Comparison of ENCODE assay signal across 8 mouse cellular contexts in genomic region chr14:75721977-75722563, GRCm38 (mm10). TPM values are rescaled to one million over a fixed set of nuclear protein-coding genes. Genes with fewer than 3 reads are reported as not detected.
DNase-seq lines count a peak whose midpoint lies in the region; ATAC-seq lines count a peak whose summit lies in the region.

No protein-coding gene starts in this region.

- H3K4me1 ChIP-seq in intestine, embryonic 15.5 days (replicated peaks): no peaks in the 10 kb centered on the region
- H3K4me1 ChIP-seq in intestine, embryonic 16.5 days (ENCODE audit: control insufficient read depth, insufficient read depth, low read length): no peaks in the 10 kb centered on the region
- H3K4me1 ChIP-seq in embryonic facial prominence, embryonic 11.5 days (ENCODE audit: control insufficient read depth, insufficient read depth, low read length): no peaks in the 10 kb centered on the region
- H3K4me1 ChIP-seq in hindbrain, embryonic 14.5 days (replicated peaks; ENCODE audit: control insufficient read depth, insufficient read depth, low read length): no peaks in the 10 kb centered on the region
- no peaks in the 10 kb centered on the region for H3K4me1 ChIP-seq in midbrain, embryonic 14.5 days (ENCODE audit: control insufficient read depth, insufficient read depth, low read length)

- intact Hi-C loops in left cerebral cortex, postnatal 10 days (cut with DNase I): loop anchor here (5.0 to 10.0 kb wide), 3 partner anchors 385 to 667 kb away; no protein-coding TSS in a partner anchor

- H3K4me2 ChIP-seq in intestine, embryonic 15.5 days (replicated peaks): no peak overlapping the region
- H3K4me2 ChIP-seq in intestine, embryonic 16.5 days (ENCODE audit: low read depth, low read length): no peak overlapping the region
- no peak overlapping the region for H3K4me2 ChIP-seq in embryonic facial prominence, embryonic 11.5 days (ENCODE audit: low read depth, low read length)
- no peak overlapping the region for H3K4me2 ChIP-seq in hindbrain, embryonic 14.5 days (replicated peaks)
- no peak overlapping the region for H3K4me2 ChIP-seq in midbrain, embryonic 14.5 days (ENCODE audit: low read length)

- DNase-seq in adrenal gland, postnatal 36 days: peak; percentile 31 to 53
- peak; percentile 86 for DNase-seq in embryonic facial prominence, embryonic 11.5 days (ENCODE audit: low spot score)
- peak; percentile 91 for DNase-seq in hindbrain, embryonic 14.5 days (ENCODE audit: low spot score)
- peak; percentile 41 to 81 for DNase-seq in left cerebral cortex, postnatal 10 days (ENCODE audit: extremely low spot score in 1 of 2, low spot score in 2 of 2)
- DNase-seq in midbrain, embryonic 14.5 days: peak; percentile 94
- DNase-seq in spleen, postnatal 10 days (ENCODE audit: low spot score in 2 of 2): peak; percentile 22 to 59

- H3K36me3 ChIP-seq in intestine, embryonic 15.5 days: peaks cover 13% of the 10 kb centered on the region
- H3K36me3 ChIP-seq in intestine, embryonic 16.5 days (ENCODE audit: control insufficient read depth, insufficient read depth, low read length): peaks cover 6% of the 10 kb centered on the region; the same call in 1 of the 2 replicates
- H3K36me3 ChIP-seq in embryonic facial prominence, embryonic 11.5 days (replicated peaks; ENCODE audit: control insufficient read depth, insufficient read depth, low read depth, low read length): peaks cover 6% of the 10 kb centered on the region
- H3K36me3 ChIP-seq in hindbrain, embryonic 14.5 days (replicated peaks; ENCODE audit: control insufficient read depth, insufficient read depth): peaks cover 93% of the 10 kb centered on the region
- H3K36me3 ChIP-seq in midbrain, embryonic 14.5 days (ENCODE audit: control insufficient read depth, insufficient read depth, low read length): peaks cover 69% of the 10 kb centered on the region

- no peak overlapping the region for H3K27ac ChIP-seq in intestine, embryonic 15.5 days
- no peak overlapping the region for H3K27ac ChIP-seq in intestine, embryonic 16.5 days (ENCODE audit: low read length)
- H3K27ac ChIP-seq in embryonic facial prominence, embryonic 11.5 days (replicated peaks; ENCODE audit: low read depth, low read length): no peak overlapping the region
- no peak overlapping the region for H3K27ac ChIP-seq in hindbrain, embryonic 14.5 days
- no peak overlapping the region for H3K27ac ChIP-seq in midbrain, embryonic 14.5 days (replicated peaks; ENCODE audit: low read depth, low read length)

- WGBS in intestine, embryonic 15.5 days: 60% methylated on average over 12 of the region's 12 CpGs
- 56% methylated on average over 12 of the region's 12 CpGs for WGBS in intestine, embryonic 16.5 days
- 58% methylated on average over 12 of the region's 12 CpGs for WGBS in embryonic facial prominence, embryonic 11.5 days
- WGBS in hindbrain, embryonic 14.5 days: 55% methylated on average over 12 of the region's 12 CpGs
- 59% methylated on average over 12 of the region's 12 CpGs for WGBS in midbrain, embryonic 14.5 days

- no peaks in the 10 kb centered on the region for H3K9me3 ChIP-seq in intestine, embryonic 15.5 days
- no peaks in the 10 kb centered on the region for H3K9me3 ChIP-seq in intestine, embryonic 16.5 days (ENCODE audit: control insufficient read depth, low read length)
- no peaks in the 10 kb centered on the region for H3K9me3 ChIP-seq in embryonic facial prominence, embryonic 11.5 days (replicated peaks; ENCODE audit: control insufficient read depth, low read length)
- H3K9me3 ChIP-seq in hindbrain, embryonic 14.5 days (ENCODE audit: control insufficient read depth, low read length): no peaks in the 10 kb centered on the region
- H3K9me3 ChIP-seq in midbrain, embryonic 14.5 days (ENCODE audit: control insufficient read depth, low read length): no peaks in the 10 kb centered on the region

- no peak overlapping the region for H3K4me3 ChIP-seq in intestine, embryonic 15.5 days (replicated peaks)
- H3K4me3 ChIP-seq in intestine, embryonic 16.5 days (ENCODE audit: low read length): no peak overlapping the region
- no peak overlapping the region for H3K4me3 ChIP-seq in embryonic facial prominence, embryonic 11.5 days (ENCODE audit: low read depth, low read length)
- no peak overlapping the region for H3K4me3 ChIP-seq in hindbrain, embryonic 14.5 days (replicated peaks; ENCODE audit: low read length)
- no peak overlapping the region for H3K4me3 ChIP-seq in midbrain, embryonic 14.5 days (replicated peaks; ENCODE audit: low read depth, low read length)

- no peak overlapping the region for H3K9ac ChIP-seq in intestine, embryonic 15.5 days
- H3K9ac ChIP-seq in intestine, embryonic 16.5 days (ENCODE audit: low read depth, low read length): no peak overlapping the region
- H3K9ac ChIP-seq in embryonic facial prominence, embryonic 11.5 days (replicated peaks; ENCODE audit: low read length): no peak overlapping the region
- H3K9ac ChIP-seq in hindbrain, embryonic 14.5 days: no peak overlapping the region
- no peak overlapping the region for H3K9ac ChIP-seq in midbrain, embryonic 14.5 days (replicated peaks; ENCODE audit: low read length)

- no peaks in the 10 kb centered on the region for H3K27me3 ChIP-seq in intestine, embryonic 15.5 days (replicated peaks)
- H3K27me3 ChIP-seq in intestine, embryonic 16.5 days (replicated peaks; ENCODE audit: control insufficient read depth, insufficient read depth, low read length): no peaks in the 10 kb centered on the region
- H3K27me3 ChIP-seq in embryonic facial prominence, embryonic 11.5 days (ENCODE audit: control insufficient read depth, insufficient read depth, low read length): no peaks in the 10 kb centered on the region
- H3K27me3 ChIP-seq in hindbrain, embryonic 14.5 days (ENCODE audit: control insufficient read depth, insufficient read depth, low read length): no peaks in the 10 kb centered on the region
- no peaks in the 10 kb centered on the region for H3K27me3 ChIP-seq in midbrain, embryonic 14.5 days (ENCODE audit: control insufficient read depth, insufficient read depth, low read length)

- peak; percentile 65; the same call in 1 of the 2 replicates for ATAC-seq in intestine, embryonic 15.5 days
- no peak for ATAC-seq in intestine, embryonic 16.5 days
- ATAC-seq in embryonic facial prominence, embryonic 11.5 days (replicated peaks; ENCODE audit: insufficient number of reproducible peaks, low FRiP score, low TSS enrichment, low read depth): no peak
- ATAC-seq in hindbrain, embryonic 14.5 days (ENCODE audit: low FRiP score): no peak
- ATAC-seq in midbrain, embryonic 14.5 days (ENCODE audit: low FRiP score, low TSS enrichment): no peak; the same call in 1 of the 2 replicates

RNA-seq across cellular contexts. Expression of gene Cog3, which starts 32.2 kb away (rescaled TPM):
- 17.5 and 18.0 TPM in 2 replicates for polyA plus RNA-seq in intestine, embryonic 15.5 days (2015; fragmentation: Nextera tagmentation; extraction: Ambion mirVana)
- polyA plus RNA-seq in intestine, embryonic 16.5 days (2015; fragmentation: Nextera tagmentation; extraction: Ambion mirVana): 16.5 TPM in 2 replicates
- total RNA-seq in adrenal gland, postnatal 36 days (2021): 10 to 100 TPM; 26.5 to 33.3 TPM
- polyA plus RNA-seq in embryonic facial prominence, embryonic 11.5 days (2014; fragmentation: Nextera tagmentation; extraction: Ambion mirVana): 26.5 and 27.2 TPM in 2 replicates
- 23.1 and 23.8 TPM in 2 replicates for polyA plus RNA-seq in hindbrain, embryonic 14.5 days (2014; fragmentation: Nextera tagmentation; extraction: Ambion mirVana)
- 10 to 100 TPM; 23.2 to 23.4 TPM for total RNA-seq in left cerebral cortex, postnatal 10 days (2021)
- 19.6 and 25.4 TPM in 2 replicates for polyA plus RNA-seq in midbrain, embryonic 14.5 days (2014; fragmentation: Nextera tagmentation; extraction: Ambion mirVana)

Comparison
In these comparisons a context has a peak if more than half of its experiments do, and no peak if none do; other contexts are left out.
1. DNase-seq: peak in every context shown above with its lines; median percentile 94 in midbrain, embryonic 14.5 days; 91 in hindbrain, embryonic 14.5 days; 86 in embryonic facial prominence, embryonic 11.5 days; 61 in left cerebral cortex, postnatal 10 days; 42 in adrenal gland, postnatal 36 days; 40 in spleen, postnatal 10 days.